ENCODE assay signal across 9 mouse cellular contexts in genomic region chr9:30942512-30943313, GRCm38 (mm10). TPM values are rescaled to one million over a fixed set of nuclear protein-coding genes. Genes with fewer than 3 reads are reported as not detected.
DNase-seq lines count a peak whose midpoint lies in the region; ATAC-seq and TF ChIP-seq lines count a peak whose summit lies in the region.
"Had no signal": no experiment of that assay in that cellular context is flagged by ENCODE, and none has a peak within 500 bp of the region (broad histone marks: within the 10 kb centered on the region; RNA-seq: fewer than 3 reads in every experiment).

Adamts8 (plus strand) TSS chr9:30942562.

- H3ac ChIP-seq in myocyte (ENCODE audit: control insufficient read depth, insufficient read length), result peak within 1 kb of the TSS; percentile 25

- no peak for TF ChIP-seq POLR2A in embryonic fibroblast, embryonic 13.5 days (IDR thresholded peaks at IDR 0.05; ENCODE audit: low read depth, low read length)
- no peak for TF ChIP-seq POLR2A in myocyte (IDR thresholded peaks at IDR 0.05; ENCODE audit: insufficient read length, low read depth)

- no peak within 1 kb of the TSS for H3K27ac ChIP-seq in embryonic fibroblast, embryonic 13.5 days (ENCODE audit: insufficient read depth, low read length)
- peak within 1 kb of the TSS; percentile 83 for H3K27ac ChIP-seq in hindbrain, embryonic 10.5 days

- intact Hi-C loops in left cerebral cortex, postnatal 4 days (cut with DNase I), result loop anchor here (2.0 to 10.0 kb wide), 3 partner anchors 92 to 498 kb away; partner anchors contain the start of gene Zbtb44

- WGBS in hindbrain, embryonic 10.5 days, result under 1% methylated on average over 94 of the region's 96 CpGs

- H3K4me1 ChIP-seq in embryonic fibroblast, embryonic 13.5 days (ENCODE audit: control insufficient read depth, insufficient read depth, low read length), result no peaks in the 10 kb centered on the region
- H3K4me1 ChIP-seq in hindbrain, embryonic 10.5 days (replicated peaks), result peaks cover 22% of the 10 kb centered on the region; the same call in 1 of the 2 replicates

- peak within 1 kb of the TSS; percentile 43 for H3K4me3 ChIP-seq in embryonic fibroblast, embryonic 13.5 days (ENCODE audit: insufficient read depth, low read length)
- H3K4me3 ChIP-seq in hindbrain, embryonic 10.5 days, result peak within 1 kb of the TSS; percentile 72
- no peak within 1 kb of the TSS for H3K4me3 ChIP-seq in myocyte

- no peak for TF ChIP-seq CTCF in embryonic fibroblast, embryonic 13.5 days (IDR thresholded peaks at IDR 0.05; ENCODE audit: borderline replicate concordance, insufficient read depth, low read length)

- H3K9me3 ChIP-seq in hindbrain, embryonic 10.5 days, result no peaks in the 10 kb centered on the region

- DNase-seq in cerebellum, postnatal 10 days, result peak; percentile 70 to 74
- no peak for DNase-seq in cerebellum, adult 9-10 months
- DNase-seq in ES-CJ7 (ENCODE audit: low read depth, low spot score), result peak; percentile 40
- DNase-seq in hindbrain, embryonic 10.5 days (ENCODE audit: low spot score), result peak; percentile 75
- DNase-seq in left cerebral cortex, postnatal 4 days, result peak; percentile 55

- H3K79me2 ChIP-seq in myocyte (ENCODE audit: control insufficient read depth, insufficient read depth), result no peaks in the 10 kb centered on the region

- no peak for ATAC-seq in megakaryocyte-erythroid progenitor cell, adult 5-6 weeks (replicated peaks; ENCODE audit: low FRiP score, low TSS enrichment, poor library complexity, severe bottlenecking)

- no peak within 1 kb of the TSS for H3K4me2 ChIP-seq in myocyte (ENCODE audit: low read depth)

- peaks cover 69% of the 10 kb centered on the region for H3K27me3 ChIP-seq in hindbrain, embryonic 10.5 days (ENCODE audit: insufficient read depth, poor library complexity, severe bottlenecking)
- H3K27me3 ChIP-seq in myocyte (ENCODE audit: control insufficient read depth, insufficient read depth, insufficient read length), result peaks cover 46% of the 10 kb centered on the region

- no peaks in the 10 kb centered on the region for H3K36me3 ChIP-seq in hindbrain, embryonic 10.5 days
- H3K36me3 ChIP-seq in myocyte (ENCODE audit: control insufficient read depth, insufficient read depth), result no peaks in the 10 kb centered on the region

TF ChIP-seq in myocyte, 11 proteins besides CTCF, POLR2A, EP300 and RAD21:
- TF ChIP-seq SRF (IDR thresholded peaks at IDR 0.05; ENCODE audit: control insufficient read depth, insufficient read length, low read depth) (no peak), REST (IDR thresholded peaks at IDR 0.05; ENCODE audit: insufficient read depth, insufficient read length) (no peak), MYOG (IDR thresholded peaks at IDR 0.05; ENCODE audit: control insufficient read depth in 1 of 3, insufficient read depth in 1 of 3, insufficient read length in 2 of 3, low read depth in 2 of 3) (no peak), TCF3 (IDR thresholded peaks at IDR 0.05; ENCODE audit: insufficient read length, low read depth) (no peak), MYOD1 (IDR thresholded peaks at IDR 0.05; ENCODE audit: control insufficient read depth in 1 of 3, insufficient read length in 2 of 3, low read depth in 2 of 3) (no peak), MAX (IDR thresholded peaks at IDR 0.05; ENCODE audit: low read depth) (no peak), CEBPB (IDR thresholded peaks at IDR 0.05; ENCODE audit: insufficient read depth, poor library complexity, severe bottlenecking) (no peak), POLR2AphosphoS2 (IDR thresholded peaks at IDR 0.05; ENCODE audit: insufficient read length, low read depth) (no peak), E2F4 (IDR thresholded peaks at IDR 0.05; ENCODE audit: insufficient read depth) (no peak), USF1 (IDR thresholded peaks at IDR 0.05; ENCODE audit: low read depth) (no peak)

RNA-seq across cellular contexts. Expression of gene Adamts8, which starts in this region (rescaled TPM):
- 0.14 TPM in 1 of 2 replicates, not detected in the other for polyA plus RNA-seq in embryonic fibroblast, embryonic 13.5 days (2011; ENCODE audit: insufficient read length, low read depth, missing spikeins)
- polyA plus RNA-seq in hindbrain, embryonic 10.5 days (2016; fragmentation: Nextera tagmentation; extraction: Ambion mirVana), result 2.6 TPM in 2 replicates
- total RNA-seq in left cerebral cortex, postnatal 4 days (2021), result 1 to 10 TPM; 8.5 to 8.9 TPM
- not detected for polyA plus RNA-seq in myocyte (2012; fragmentation: generic; extraction: Trizol)
- not detected in 2 replicates for total RNA-seq in megakaryocyte-erythroid progenitor cell, adult 5-6 weeks (2014; fragmentation: Nextera tagmentation)
- total RNA-seq in megakaryocyte-erythroid progenitor cell, adult 5-6 weeks (2017), result not detected in 2 replicates
- polyA plus RNA-seq: C2C12 had no signal

Comparison
In these comparisons a context has a peak if more than half of its experiments do, and no peak if none do; other contexts are left out.
1. RNA of gene Adamts8 (total RNA-seq): 8.5 to 8.9 TPM in left cerebral cortex, postnatal 4 days; not detected in megakaryocyte-erythroid progenitor cell, adult 5-6 weeks; every median in the first group is over 4 times any median in the second.